Mouse (Mus musculus) ZHBTc4 (cell line): ENCODE results near the gene Cgrrf1.

Source experiments
- DNase-seq: peaks from one replicate; pipeline ENCODE4 v3.0.0-alpha.2; 2011; ENCODE audit warnings: low read depth, low spot score

Cgrrf1 gene

GRCm38 (mm10) chr14:46885891-46886301, 54.0 kb downstream of the Cgrrf1 start:
- no peak for DNase-seq

- DNase-seq, result no peak
Observed at GRCm38 (mm10) chr14:46889096-46889495, 57.2 kb downstream of the Cgrrf1 start.

- DNase-seq, result no peak
Observed at GRCm38 (mm10) chr14:46893961-46894360, 62.0 kb downstream of the Cgrrf1 start.

- no peak for DNase-seq
Observed at GRCm38 (mm10) chr14:46897953-46898352, 66.0 kb downstream of the Cgrrf1 start.

- DNase-seq, result no peak
Observed at GRCm38 (mm10) chr14:46898626-46899025, 66.7 kb downstream of the Cgrrf1 start.

GRCm38 (mm10) chr14:46902498-46903087, 70.7 kb downstream of the Cgrrf1 start:
- DNase-seq, result no peak
